Mouse (Mus musculus) cerebellum, adult 2 months (tissue): ENCODE data around the gene Gm42906.

Experiments
- CTCF ChIP-seq: fragments of 200-500 bp; IDR thresholded peaks from 2 replicates; pipeline ENCODE4 v1.5.1; 2011; ENCODE audit warnings: low read depth, mild to moderate bottlenecking, control low read depth, low read length, moderate library complexity, borderline replicate concordance; ENCODE audit not compliant: insufficient read depth
- POLR2A ChIP-seq: fragments of 200-500 bp; IDR thresholded peaks from 2 replicates; pipeline ENCODE4 v1.6.1; 2011; ENCODE audit warnings: low read length, control low read depth, borderline replicate concordance; ENCODE audit not compliant: insufficient read depth

DNA sequence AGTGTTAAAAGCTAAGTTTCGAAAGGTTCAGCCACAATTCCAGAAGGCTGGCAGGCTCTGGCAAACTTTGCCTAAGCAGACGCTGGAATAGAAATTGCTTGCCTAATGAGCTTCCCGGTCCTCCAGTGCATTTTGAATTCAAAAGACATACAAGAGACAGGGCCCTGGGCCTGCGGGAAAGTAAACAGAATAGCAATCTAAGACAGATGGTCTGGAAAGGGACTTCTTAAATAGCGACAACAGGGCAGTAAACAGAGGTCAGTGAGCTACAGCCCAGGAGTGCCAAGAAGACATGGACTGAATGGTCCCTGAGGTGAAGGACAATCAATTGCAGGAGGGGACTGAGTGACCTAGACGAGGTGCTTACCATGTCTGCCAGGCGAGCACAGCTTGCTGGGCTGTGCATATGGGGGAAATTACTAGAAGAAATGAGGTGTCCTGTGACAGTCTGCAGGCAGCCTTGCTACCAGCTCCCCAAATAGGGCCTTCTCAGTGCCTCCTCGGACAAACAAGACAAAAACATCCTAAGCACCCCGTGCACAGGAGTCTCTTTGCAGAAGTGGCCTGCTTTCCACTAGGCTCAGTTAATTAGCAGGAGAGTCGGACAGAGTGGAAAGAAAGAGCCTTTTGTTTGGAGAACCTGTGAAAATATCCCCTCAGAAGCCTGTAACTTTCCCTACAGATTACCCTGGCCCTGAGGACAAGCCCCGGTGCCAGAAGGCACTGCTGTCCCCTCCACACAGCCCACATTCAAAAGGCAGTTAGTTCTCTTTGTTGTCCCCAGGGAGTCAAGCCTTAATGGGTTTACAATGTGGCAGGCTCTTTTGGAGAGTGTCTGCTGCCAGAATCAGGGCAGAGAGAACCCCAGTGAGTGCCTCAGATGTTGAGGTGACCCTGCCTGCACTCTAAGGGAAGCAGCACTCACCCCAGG is 285.0 kb downstream of the Gm42906 start:
- TF ChIP-seq POLR2A, result no peak
- no peak for TF ChIP-seq CTCF
